Mouse (Mus musculus) naive thymus-derived CD4-positive, alpha-beta T cell, adult 2 months (primary cell): ENCODE measurements around the gene Tap1.
"Not testable (repeated sequence)": the region's sequence is repeated elsewhere in the genome, so short reads cannot be mapped to it uniquely, and the experiment has no call there.

ENCODE experiments used
- DNase-seq: peaks from one replicate; pipeline ENCODE4 v3.0.0-alpha.2; 2011; ENCODE audit warnings: low read depth

Gene Tap1

DNA sequence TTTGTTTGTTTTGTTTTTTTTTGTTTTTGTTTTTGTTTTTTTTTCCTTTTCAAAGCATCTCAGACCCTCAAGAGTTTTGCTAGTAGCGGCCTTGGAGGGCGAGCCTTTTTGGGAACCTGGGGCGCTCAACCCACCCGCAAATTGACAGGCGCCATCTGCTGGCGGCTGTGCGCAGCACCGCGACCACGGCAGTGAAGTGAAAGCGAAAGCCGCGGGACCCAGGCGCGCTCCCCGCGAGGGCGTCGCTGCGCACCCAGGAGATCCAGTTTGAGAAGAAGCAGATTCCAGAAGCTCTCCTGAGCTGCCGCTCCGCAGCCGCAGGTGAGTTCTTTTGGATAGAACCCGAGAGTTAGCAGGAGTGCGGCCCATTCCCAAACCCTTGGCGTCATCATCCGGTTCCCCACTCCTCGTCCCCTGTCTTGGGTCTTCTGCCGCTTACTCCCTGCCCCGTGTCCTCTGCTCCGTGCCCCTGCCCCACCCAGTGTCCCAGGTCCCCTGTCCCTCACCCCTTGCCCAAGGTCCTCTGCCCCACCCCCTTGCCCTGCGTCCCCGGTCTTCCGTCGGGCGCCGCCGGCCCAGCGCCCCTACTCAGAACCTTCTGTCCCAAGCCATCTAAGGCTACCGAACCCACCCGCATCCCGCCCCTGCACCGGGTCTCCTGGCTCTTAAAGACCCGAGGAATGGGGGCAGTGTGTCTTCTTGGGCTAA is 17.1 kb downstream of the Tap1 start:
- DNase-seq = peak; percentile 96

DNA sequence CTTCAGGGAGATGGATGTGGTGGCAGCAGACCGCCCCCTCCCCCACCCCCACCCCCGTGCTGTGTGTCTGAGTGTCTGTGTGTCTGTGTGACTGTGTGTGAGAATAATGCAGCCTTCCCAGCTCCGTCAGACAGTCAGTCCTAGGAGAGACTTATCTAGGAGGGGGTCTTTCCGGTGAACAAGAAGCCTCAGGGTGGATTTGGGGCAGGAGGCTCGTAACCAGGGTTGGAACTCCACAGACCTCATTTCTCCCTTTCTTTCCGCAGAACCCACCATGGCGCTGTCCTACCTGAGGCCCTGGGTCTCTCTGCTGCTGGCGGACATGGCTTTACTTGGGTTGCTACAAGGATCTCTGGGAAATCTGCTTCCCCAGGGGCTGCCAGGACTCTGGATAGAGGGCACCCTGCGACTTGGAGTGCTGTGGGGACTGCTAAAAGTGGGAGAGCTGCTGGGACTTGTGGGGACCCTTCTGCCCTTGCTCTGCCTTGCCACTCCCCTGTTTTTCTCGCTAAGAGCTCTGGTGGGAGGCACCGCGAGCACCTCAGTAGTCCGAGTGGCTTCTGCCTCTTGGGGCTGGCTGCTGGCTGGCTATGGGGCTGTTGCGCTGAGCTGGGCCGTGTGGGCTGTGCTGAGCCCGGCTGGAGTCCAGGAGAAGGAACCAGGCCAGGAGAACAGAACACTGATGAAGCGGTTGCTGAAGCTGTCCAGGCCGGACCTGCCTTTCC is 17.8 kb downstream of the Tap1 start:
- DNase-seq = peak; percentile 56

DNA sequence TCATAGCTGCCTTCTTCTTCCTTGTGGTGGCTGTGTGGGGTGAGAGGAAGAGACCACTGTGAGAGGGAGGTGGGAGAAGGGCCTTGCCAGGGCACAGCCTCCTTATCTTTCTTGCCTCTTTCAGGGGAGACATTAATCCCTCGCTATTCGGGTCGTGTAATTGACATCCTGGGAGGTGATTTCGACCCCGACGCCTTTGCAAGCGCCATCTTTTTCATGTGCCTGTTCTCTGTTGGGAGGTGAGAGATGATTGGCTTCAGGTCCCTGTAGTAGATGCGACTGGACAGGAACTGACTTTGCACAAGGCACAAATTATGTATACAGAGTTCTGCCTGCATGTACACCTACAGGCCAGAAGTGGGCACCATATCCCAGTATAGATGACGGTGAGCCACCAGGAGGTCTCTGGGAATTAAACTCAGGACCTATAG is 18.4 kb downstream of the Tap1 start:
- peak; percentile 77 for DNase-seq

DNA sequence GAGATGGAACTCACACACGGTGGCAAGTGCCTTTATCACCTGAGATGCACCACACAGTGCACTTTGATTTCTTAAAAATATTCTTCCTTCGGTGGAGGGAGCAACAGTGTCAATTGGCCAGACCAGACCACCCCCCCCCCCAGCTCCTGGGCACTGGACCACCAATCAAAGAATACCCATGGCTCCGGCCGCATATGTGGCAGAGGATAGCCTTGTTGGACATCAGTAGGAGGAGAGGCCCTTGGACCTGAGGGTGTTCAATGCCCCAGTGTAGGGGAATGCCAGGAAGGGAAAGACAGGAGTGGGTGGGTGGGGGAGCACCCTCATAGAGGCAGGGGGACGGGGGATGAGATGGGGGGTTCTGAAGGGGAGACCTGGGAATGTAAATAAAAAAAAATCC is 19.4 kb downstream of the Tap1 start:
- DNase-seq = no peak

DNA sequence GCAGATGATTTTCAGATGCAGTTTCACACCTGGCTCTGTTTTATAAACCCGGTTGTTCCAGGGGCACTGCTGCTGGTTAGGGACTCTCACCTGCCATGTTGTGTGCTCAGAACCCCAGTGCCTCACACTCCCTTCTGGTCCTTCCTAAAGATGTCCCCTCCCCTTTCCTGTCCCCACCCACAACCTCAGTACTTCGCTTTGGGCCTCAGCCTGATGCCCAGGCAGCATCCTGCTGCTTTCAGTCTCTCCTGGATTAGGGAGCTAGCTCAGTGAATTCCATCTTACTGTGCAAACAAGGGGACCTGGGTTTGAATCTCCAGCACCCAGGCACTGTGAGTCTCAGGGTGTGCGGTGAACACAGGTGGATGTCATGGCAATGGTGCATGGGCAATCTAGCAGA is 20.1 kb downstream of the Tap1 start:
- peak; percentile 57 for DNase-seq

DNA sequence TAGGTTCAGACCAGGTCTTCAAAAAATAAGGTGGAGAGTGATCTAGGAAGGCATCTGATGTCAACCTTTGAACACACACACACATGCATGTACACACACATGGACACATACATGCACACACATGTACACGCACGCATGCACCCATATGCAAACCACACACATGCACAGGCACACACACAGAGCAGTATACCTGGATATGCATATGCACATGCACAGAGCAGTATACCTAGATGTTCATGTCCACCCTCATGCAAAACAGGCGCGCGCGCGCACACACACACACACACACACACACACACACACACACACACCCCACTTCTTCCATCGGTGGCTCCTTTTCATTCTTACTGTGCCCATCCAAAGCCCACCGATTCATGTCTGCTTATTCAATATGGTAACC is 20.5 kb downstream of the Tap1 start:
- no peak for DNase-seq

DNA sequence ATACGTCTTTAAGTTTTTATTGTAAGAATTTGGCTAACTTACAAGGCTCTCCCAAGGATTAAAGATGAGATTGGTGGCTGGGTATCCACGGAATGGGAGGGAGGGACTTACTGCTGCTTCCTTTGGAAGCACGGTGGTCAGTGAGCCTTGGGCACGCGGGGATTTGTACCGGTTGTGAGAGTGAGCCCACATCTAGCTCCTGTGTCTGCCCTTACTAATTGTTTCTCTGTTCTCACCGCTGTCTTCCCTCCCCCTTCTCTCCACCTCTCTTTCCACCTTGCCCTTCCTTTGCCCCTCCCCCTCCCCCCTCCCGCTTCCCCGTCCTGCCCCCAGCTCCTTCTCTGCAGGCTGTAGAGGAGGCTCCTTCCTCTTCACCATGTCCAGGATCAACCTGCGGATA is 21.1 kb downstream of the Tap1 start:
- no peak for DNase-seq

DNA sequence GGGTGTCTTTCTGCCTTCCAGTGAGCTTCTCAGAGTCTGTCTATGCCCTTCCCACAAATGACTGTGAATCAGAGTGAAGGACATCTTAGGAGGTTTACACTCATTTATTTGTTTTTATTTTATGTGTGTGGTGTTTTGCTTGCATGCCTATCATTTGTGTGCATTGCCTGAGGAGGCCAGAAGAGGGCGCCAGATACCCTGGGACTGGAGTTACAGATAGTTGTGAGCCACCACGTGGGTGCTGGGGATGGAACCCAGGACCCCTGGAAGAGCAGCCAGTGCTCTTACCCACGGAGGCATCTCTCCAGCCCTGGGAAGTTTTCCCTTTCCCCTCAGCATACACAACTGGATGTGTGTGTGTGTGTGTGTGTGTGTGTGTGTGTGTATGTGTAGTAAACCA is 22.3 kb downstream of the Tap1 start:
- peak; percentile 65 for DNase-seq

DNA sequence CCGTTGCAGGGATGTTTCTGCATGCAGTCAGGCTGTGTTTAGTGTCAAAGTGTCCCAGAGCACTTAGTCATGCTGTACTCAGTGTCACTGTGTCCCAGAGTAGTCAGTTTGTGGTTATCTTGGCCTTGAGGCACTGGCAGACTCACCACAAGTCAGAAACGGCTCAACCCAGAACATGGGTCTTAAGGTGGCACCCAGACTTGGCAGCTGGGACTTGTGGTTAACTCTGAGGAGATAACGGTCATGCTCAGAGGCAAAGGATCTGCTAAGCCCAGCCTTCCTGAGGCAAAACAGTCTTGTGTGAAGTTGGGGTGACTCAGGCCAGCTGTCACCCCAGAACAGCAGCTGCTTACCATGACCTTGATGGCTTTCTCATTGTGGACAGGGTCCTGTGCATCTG is 23.2 kb downstream of the Tap1 start:
- DNase-seq = peak; percentile 56

DNA sequence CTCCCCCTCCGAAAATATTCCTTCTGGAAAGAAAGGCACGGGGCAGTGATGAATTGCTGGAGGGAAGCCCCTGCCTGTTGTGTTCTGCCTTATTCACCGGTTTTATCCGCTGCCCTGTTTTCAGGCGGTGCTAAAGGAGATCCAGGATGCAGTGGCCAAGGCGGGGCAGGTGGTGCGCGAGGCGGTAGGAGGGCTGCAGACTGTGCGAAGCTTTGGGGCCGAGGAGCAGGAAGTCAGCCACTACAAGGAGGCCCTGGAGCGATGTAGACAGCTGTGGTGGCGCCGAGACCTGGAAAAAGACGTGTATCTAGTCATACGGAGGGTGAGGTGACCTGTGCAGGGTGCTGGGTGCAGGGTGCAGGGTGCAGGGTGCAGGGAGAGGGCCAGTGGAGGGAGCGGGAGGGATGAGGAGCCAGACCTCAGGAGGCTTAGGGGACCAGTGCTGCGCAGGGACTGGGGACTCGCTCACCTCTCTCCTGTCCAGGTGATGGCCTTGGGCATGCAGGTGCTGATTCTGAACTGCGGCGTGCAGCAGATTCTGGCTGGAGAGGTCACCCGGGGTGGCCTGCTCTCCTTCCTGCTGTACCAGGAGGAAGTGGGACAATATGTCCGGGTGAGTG is 24.5 kb downstream of the Tap1 start:
- peak; percentile 73 for DNase-seq

DNA sequence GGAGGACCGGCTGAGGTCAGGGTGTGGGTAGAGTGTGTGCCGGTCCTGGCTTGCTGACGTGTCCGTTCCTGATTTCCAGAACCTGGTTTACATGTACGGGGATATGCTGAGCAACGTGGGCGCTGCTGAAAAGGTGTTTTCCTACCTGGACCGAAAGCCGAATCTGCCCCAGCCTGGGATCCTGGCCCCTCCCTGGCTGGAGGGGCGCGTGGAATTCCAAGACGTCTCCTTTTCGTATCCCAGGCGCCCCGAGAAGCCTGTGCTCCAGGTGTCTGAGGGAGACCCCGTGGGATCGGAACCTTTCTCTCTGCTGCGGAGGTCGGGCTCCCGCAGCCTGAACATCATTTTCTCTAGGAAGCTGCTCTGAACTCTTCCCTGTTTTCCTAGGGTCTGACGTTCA is 26.6 kb downstream of the Tap1 start:
- DNase-seq = no peak

DNA sequence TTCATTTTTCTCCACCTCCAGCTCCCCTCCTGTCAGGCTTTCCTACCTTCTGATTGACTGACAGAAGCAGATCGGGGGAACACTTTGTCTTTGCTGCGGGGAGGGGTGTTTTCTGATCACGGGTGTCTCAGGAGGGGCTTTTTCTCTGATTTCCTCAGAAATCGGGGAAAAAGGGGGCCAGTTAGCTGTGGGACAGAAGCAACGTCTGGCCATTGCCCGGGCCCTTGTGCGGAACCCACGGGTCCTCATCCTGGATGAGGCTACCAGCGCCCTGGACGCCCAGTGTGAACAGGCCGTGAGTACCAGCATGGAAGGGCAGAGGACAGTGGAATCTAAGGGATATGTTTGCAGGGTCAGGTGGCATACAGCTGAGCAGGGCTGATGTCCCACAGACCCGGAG is 27.8 kb downstream of the Tap1 start:
- DNase-seq = no peak

DNA sequence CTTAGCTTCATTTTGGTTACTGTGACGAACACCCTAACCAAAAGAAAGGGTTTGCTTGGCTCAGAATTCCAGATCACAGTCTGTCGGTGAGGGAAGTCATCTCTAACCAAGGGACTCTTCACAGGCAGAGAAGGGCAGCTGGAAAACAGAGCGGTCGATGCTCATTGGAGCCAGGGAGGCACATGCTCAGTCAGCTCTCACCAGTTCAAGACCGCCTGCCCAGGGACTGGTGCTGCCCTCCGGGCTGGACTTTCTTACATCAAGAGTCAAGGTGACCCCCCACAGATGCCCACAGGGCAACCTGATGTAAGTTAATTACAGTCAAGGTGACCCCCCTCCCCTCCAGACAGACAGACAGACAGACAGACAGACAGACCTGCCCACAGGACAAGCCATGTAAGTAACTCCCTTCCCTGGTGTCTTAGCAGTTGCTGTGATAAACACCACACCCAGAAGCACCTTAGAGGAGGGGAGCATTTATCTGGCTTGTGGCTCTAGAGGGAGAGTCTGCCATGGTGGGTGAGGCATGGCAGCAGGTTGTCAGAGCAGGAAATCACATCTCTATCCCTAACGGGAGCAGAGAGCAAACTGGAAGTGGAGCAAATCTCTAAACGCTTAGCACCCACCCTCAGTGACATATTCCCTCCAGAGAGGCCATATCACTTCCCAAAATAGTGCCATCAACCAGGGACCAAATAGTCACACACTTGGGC is 30.0 kb downstream of the Tap1 start:
- DNase-seq = no peak

DNA sequence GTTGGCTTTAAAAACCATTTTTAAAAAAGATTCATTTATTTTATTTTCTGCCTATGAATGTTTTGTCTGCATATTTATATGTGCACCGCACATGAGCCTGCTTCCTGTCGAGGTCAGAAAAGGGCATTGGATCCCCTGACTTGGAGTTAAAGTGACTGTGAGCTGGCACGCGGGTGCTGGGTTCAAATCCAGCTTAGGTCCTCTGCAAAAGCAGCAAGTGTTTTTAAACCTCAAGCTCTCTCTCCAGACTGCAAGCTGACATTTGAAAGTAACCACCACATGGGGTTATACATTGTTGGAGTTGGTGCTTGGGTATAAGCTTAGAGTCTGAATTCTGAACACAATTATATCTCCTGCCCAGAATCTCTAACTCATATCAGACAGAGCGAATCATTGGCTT is 30.6 kb downstream of the Tap1 start:
- DNase-seq = no peak

DNA sequence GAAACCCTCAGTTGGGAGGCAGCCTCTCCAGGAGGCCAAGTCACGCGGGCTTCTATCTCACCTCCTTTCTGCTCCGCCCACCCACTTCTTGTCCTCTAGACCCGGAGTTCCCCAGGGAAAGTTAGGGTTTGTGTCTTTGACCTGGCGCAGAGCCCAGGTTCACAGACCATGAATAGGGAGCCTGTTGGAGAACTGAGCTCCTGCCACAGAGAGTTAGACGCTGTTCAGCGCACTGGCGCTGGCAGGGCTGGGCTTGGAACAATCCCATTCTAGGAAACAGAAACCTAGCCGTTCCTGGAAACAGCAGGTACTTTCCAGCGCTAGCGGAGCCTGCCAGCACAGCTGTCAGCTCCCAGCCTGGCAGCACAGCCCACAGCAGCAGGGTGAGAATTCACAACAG is 31.3 kb downstream of the Tap1 start:
- no peak for DNase-seq

DNA sequence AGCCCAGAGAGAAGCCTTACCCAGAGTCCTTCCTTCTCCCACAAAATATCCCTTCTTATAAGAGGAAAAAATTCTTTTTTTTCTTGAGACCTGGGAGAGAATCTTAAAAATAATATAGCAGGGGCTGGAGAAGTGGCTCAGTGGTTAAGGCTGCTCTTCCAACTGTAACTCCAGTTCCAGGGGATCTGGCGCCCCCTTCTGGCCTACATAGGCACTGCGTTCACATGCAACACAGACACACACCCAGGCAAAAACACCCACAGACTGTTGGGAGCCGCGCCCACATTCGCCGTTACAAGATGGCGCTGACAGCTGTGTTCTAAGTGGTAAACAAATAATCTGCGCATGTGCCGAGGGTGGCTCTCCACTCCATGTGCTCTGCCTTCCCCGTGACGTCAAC is 31.7 kb downstream of the Tap1 start:
- peak; percentile 84 for DNase-seq

DNA sequence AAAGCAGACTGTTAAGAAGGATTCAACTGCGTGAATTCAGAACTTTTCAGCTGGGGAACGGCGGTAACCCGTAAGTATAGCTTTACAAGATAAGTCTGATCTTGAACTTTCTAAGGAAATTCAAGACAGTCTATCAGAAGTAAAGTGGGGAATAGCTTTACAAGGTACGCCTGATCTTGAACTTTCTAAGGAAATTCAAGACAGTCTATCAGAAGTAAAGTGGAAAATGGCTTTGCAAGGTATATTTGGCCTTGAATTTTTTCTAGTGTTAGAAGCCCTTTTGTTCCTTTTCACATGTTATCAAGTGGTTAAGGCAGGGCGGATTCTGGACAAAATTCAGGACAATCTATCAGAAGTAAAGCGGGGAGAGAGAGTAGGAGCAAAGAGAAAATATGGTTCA is 32.4 kb downstream of the Tap1 start:
- DNase-seq = not testable (repeated sequence)

DNA sequence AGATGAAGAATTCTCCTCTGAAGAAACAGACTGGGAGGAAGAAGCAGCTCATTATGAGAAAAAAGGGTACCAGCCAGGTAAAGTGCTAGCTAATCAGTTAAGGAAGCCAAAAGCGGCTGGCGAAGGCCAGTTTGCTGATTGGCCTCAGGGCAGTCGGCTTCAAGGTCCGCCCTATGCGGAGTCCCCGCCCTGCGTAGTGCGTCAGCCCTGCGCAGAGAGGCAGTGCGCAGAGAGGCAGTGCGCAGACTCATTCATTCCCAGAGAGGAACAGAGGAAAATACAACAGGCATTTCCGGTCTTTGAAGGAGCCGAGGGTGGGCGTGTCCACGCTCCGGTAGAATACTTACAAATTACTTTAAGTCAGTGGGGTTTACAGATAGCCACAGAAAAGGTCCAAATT is 33.0 kb downstream of the Tap1 start:
- not testable (repeated sequence) for DNase-seq

DNA sequence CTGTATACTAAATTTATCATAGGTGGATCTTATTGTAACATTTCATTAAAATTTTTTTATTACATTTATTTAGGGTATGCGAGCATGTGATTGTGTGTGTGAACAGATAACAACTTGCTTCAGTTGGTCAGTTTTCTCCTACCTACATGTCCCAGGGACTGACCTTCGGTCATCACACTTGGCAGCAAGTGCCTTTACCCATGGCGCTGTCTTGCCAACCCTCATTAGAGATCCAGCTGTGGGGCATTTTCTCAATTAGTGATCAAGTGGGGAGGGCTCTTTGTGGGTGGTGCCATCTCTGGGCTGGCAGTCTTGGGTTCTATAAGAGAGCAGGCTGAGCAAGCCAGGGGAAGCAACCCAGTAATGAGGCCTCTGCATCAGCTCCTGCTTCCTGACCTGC is 37.5 kb downstream of the Tap1 start:
- no peak for DNase-seq

DNA sequence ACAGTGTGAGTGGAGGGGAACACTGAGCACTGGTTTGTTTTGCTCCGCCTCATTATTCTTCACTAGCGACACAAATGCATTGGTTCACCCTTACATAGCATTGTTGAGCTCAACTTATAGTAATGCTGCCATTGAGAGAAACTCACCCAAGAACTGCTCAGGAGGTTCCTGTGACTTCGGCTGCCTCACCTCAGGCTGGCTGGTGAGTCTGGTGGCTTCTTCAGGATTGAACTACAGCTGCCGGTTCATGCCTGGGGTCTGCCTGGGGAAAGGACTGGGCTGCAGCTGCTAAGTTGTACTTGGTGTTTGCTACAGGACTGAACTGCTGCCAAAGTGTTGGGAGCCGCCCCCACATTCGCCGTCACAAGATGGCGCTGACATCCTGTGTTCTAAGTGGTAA is 38.1 kb downstream of the Tap1 start:
- DNase-seq = no peak

DNA sequence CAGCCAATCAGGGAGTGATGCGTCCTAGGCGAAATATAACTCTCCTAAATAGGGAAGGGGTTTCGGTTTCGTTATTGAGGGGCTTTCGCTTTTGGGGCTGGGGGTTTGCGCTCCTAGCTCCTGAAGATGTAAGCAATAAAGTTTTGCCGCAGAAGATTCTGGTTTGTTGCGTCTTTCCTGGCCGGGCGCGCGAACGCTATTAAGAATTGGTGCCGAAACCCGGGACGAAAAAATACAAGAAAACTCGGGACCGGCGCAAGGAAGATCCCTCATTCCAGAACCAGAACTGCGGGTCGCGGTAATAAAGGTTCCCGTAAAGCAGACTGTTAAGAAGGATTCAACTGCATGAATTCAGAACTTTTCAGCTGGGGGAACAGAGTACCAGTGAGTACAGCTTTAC is 38.6 kb downstream of the Tap1 start:
- DNase-seq = not testable (repeated sequence)

DNA sequence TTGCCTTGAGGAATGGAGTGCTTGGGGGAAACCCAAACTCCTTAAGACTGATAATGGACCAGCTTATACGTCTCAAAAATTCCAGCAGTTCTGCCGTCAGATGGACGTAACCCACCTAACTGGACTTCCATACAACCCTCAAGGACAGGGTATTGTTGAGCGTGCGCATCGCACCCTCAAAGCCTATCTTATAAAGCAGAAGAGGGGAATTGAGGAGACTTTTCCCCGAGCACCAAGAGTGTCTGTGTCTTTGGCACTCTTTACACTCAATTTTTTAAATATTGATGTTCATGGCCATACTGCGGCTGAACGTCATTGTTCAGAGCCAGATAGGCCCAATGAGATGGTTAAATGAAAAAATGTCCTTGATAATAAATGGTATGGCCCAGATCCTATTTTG is 43.6 kb downstream of the Tap1 start:
- not testable (repeated sequence) for DNase-seq

DNA sequence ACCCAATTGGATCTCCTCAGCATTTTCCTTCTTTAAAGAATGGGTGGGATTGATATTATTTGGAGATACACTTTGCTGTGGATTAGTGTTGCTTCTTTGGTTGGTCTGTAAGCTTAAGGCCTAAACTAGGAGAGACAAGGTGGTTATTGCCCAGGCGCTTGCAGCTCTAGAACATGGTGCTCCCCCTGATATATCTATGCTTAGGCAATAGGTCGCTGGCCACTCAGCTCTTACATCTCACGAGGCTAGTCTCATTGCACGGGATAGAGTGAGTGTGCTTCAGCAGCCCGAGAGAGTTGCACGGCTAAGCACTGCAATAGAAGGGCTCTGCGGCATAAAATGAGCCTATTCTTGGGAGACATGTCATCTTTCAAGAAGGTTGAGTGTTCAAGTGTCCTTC is 44.7 kb downstream of the Tap1 start:
- not testable (repeated sequence) for DNase-seq
